Mouse (Mus musculus): ENCODE data around the gene Gm42420.

DNA sequence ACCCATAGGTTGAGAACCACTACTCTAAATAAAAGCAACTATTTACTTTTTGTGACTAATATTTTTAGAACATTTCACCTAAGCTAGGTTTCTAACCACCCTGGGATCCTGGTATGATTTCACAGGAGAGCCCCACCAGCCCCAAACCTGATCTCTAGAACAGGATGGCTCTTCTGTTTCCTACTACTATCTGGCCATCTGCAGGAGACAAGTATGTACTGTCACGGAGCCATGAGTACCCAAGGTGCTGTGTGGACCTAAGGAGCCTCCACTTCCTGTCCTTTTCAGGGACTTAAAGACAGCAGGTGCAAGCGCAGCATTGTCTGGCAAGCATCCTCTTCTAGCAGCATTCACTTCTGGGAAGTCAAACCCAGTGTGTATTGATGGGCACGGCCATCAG lies 16.3 kb downstream of the Gm42420 start:
- TF ChIP-seq POLR2A (IDR thresholded peaks at IDR 0.05; ENCODE audit: low read depth, low read length) = no peak
- no peak for TF ChIP-seq CTCF (IDR thresholded peaks at IDR 0.05; ENCODE audit: borderline replicate concordance, insufficient read depth, low read length)
